Mouse (Mus musculus) liver, postnatal 0 days (tissue): ENCODE data around the gene Sgpp1.

Experiments
- CTCF ChIP-seq: sonication (generic); IDR thresholded peaks from 2 replicates; pipeline ENCODE4 v1.5.1; 2016; ENCODE audit warnings: antibody characterized with exemption, low read depth
- EP300 ChIP-seq: IDR thresholded peaks from 2 replicates; pipeline ENCODE4 v1.6.1; 2016; ENCODE audit warnings: antibody characterized with exemption, low read depth, mild to moderate bottlenecking

DNA sequence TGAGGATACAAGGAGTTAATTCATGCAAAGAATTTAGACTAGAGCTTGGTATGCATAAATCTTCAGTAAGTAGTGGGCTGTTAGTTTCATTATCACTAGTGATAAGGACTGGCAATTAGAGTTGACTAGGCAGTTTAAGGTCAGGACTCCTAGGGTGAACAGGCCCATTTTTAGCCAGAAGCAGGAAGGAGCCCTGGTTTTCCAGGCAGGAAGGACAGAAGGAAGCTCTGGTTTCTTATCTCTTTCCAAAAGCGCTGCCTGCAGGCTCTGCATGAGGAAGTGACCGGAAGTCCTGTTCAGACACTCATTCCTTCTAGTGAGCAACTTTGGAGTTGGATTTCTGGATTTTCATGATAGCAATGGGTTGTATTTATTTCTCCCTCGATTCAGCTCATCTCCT is 30.2 kb upstream of the Sgpp1 start:
- TF ChIP-seq EP300 = no peak
- no peak for TF ChIP-seq CTCF
